Mouse (Mus musculus): Measurements from ENCODE around the gene Lrp8.

Lrp8 gene

GRCm38 (mm10) chr4:107807796-107808195 is 5.7 kb downstream of the Lrp8 start:
- no peak for DNase-seq (ENCODE audit: low spot score in 2 of 2)

GRCm38 (mm10) chr4:107808655-107809054 is 6.6 kb downstream of the Lrp8 start:
- DNase-seq (ENCODE audit: low spot score in 2 of 2): no peak

DNA sequence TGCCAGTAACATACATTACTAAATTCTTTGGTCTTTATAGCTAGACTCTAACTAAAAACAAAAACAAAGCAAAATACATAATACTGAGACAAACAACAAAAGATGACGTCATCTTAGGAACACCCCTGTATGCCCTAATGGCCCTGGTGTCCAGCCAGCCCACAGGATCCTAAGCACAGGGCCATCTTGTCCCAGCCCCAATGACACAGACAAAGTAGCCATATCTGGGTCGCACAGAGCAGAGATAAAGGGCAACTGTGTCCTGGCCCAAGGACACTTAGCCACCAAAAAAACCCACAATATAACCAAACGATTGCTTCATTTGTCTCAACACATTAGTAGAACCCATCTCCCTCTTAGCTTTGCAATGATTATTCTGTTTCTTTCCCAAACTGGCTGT is 8.9 kb downstream of the Lrp8 start:
- no peak for DNase-seq (ENCODE audit: low spot score in 2 of 2)

- no peak for DNase-seq (ENCODE audit: low spot score in 2 of 2)
These were observed 9.8 kb downstream of the Lrp8 start for GRCm38 (mm10) chr4:107811716-107812330.

GRCm38 (mm10) chr4:107812336-107812735 is 10.3 kb downstream of the Lrp8 start:
- DNase-seq (ENCODE audit: low spot score in 2 of 2): no peak

DNA sequence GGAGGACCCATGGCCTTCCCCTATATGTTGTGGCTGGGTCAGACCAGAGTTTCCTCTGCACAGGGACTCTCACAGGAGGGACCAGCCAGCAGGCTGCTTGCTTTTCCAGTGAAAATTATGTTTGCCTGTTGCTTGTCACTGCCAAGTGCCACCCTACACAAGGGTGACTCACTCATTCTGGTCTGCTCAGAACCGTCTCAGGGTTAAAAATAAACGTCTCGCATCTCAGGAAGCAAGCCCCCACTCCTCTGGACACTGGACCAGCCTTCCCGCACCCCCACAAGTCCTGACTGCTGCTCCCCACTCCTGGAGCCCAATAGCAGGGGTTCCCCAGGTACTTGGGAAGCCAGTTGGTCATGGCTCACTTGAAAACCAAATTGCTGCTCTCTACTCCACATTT is 14.4 kb downstream of the Lrp8 start:
- no peak for DNase-seq (ENCODE audit: low spot score in 2 of 2)

GRCm38 (mm10) chr4:107817463-107817862 is 15.4 kb downstream of the Lrp8 start:
- DNase-seq (ENCODE audit: low spot score in 2 of 2): no peak

DNA sequence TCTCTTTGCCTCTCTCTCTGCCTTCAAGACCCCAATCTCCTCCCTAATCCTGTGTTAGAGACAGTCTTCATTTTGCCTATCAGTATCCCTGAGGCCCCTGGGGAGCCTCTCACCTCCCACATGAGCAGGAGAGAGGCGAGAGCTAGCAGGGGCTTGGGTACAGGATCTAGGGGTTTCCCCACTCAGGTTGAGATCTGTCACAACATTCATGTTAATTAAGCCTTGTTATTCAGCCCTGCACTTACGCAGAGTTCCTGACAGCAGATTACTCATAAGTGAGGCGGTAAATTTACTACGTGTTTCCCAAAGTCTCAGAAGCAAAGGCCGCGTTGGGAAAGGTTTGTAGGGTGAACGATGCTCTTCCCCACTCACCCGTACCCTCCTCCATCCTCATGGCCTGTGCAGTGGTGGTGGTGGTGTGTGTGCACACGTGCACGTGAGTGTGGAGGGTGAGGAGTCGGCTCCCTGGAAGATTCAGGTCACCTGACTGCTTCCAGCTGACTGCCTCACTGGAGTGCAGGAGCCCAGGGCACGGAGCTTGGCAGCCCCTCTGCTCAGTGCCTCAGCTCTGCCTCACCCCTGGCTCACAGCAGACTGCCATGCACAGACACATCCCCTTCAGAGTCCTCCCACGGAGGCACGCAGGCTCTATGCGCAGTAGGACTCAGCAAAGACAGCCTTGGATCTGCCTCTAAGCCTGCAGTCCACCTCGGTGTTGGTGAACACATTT is 18.1 kb downstream of the Lrp8 start:
- DNase-seq (ENCODE audit: low spot score in 2 of 2): no peak

DNA sequence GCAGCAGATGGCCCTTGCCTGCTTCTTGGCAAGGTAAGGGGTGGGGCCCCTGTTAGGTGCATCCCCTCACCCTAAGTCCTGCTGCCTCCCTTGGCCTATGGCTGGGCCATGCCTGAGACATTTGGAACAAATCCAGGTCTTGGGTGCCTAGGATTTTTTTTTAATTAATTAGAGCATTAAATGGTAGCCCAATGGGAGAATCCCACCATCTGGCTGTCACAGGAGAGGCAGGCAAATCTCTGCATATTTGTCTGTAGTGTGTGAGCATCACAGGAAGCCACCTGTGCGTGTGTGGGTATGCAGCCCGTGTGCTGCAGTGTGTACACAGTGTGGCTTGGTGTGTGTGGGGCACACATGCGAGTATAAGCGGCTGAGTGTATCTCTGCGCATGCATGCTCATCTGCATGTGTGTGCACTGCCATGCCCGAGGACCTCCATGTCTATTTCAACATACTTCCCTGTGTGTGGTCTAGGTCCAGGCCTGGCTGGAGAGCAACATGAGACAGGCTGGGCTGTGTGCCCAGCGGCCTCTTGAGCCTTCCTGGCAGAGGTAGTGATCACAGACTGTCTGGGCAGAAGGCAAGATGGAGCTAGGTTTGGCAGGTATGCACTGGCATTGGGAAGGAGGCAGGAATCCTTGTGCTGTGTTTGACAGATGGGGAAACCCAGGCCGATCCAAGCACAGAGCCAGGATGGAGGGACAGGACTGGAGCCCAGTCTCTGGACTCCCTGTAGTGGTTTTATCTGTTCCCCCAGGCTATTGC is 19.0 kb downstream of the Lrp8 start:
- no peak for DNase-seq (ENCODE audit: low spot score in 2 of 2)

GRCm38 (mm10) chr4:107822936-107823411 is 20.9 kb downstream of the Lrp8 start:
- DNase-seq (ENCODE audit: low spot score in 2 of 2): no peak

DNA sequence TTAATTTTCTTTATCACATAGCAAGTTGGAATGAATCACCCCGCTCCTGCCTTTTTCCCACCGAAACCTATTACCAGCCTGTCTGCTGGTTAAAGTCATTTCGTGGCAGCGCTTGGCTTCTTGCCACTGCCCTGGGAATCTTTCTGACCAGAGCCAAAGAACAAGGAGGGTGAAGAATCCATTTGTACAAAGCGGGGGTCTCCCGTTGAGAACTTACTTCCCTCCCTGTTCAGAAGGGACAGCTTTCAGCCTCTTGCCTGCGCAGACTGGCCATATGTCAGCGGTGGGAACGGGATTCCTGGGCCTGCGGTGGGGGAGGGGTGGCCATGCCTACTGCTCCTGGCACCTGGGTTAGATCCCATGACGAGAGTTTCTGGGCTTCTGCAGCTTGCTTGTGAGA is 21.4 kb downstream of the Lrp8 start:
- no peak for DNase-seq (ENCODE audit: low spot score in 2 of 2)

DNA sequence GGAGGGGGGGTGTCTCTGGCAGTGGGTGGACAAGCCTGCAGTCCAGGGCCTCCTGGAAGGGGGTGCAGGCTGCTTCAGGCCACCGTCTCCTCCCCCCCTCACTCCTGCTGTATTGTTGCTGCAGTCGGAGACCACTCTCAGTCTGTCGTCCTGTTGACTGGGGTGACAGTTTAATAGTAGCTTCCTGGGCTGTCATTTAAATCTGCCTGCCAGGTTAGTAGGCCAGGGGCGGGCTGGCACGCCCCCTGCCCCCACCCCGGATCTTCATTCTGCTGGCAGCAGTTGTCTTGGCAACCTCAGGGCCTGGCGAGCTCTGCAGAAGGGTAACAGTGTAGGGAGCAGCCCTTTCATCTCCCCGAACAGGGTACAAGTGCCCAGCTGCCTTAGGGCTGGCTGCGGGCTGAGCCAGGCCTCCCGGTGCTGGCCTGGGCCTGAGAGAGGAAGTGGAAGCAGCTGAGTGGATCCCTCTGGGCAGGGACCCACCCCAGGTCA is 26.7 kb downstream of the Lrp8 start:
- DNase-seq (ENCODE audit: low spot score in 2 of 2): no peak

GRCm38 (mm10) chr4:107829675-107830074 is 27.6 kb downstream of the Lrp8 start:
- DNase-seq (ENCODE audit: low spot score in 2 of 2): no peak

- no peak for DNase-seq (ENCODE audit: low spot score in 2 of 2)
These were observed 28.1 kb downstream of the Lrp8 start for GRCm38 (mm10) chr4:107830189-107830588.

GRCm38 (mm10) chr4:107830821-107831221 is 28.8 kb downstream of the Lrp8 start:
- DNase-seq (ENCODE audit: low spot score in 2 of 2): no peak

DNA sequence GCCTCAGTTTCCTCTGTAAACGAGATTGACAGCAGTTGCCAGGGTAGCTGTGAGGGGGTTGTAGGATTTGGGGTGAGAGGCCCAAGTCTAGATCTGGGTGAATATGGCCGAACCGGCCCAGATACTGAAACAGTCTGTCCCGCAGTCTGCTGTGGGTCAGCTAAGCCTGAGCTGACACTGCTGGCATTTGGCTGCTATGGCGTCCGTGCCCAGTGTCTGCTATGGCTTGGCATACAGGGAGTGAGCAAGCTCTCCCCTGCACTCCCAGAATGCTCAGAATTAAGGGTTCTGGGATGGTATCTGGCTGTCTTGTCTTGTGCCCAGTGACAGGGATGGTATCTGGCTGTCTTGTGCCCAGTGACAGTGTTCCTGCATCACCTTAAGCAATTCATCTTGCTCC is 29.6 kb downstream of the Lrp8 start:
- no peak for DNase-seq (ENCODE audit: low spot score in 2 of 2)

DNA sequence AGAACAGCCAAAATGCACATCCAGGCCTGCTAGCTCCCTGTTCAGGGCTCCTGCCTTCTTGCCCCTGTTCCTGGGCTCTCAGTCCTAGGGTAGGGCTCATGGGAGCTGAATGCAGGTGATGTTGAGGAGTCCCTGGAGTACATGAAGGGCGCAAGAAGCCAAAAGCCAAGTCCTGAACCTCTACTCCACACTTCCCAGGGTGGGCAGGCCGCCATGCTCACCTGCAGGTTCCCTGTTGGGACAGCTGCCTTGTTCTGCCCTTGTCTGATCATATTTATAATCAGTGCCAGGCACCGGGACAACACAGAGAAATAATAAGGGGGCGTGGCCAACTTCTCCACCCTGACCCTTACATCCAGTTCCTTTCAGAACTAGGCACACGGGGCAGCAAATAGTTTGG is 31.5 kb downstream of the Lrp8 start:
- DNase-seq (ENCODE audit: low spot score in 2 of 2): no peak

- no peak for DNase-seq (ENCODE audit: low spot score in 2 of 2)
These were observed 32.7 kb downstream of the Lrp8 start for GRCm38 (mm10) chr4:107834643-107835314.

- DNase-seq (ENCODE audit: low spot score in 2 of 2): no peak
These were observed 33.4 kb downstream of the Lrp8 start for GRCm38 (mm10) chr4:107835508-107835909.

- no peak for DNase-seq (ENCODE audit: low spot score in 2 of 2)
These were observed 34.7 kb downstream of the Lrp8 start for GRCm38 (mm10) chr4:107836758-107837157.

GRCm38 (mm10) chr4:107837910-107838309 is 35.8 kb downstream of the Lrp8 start:
- no peak for DNase-seq (ENCODE audit: low spot score in 2 of 2)

DNA sequence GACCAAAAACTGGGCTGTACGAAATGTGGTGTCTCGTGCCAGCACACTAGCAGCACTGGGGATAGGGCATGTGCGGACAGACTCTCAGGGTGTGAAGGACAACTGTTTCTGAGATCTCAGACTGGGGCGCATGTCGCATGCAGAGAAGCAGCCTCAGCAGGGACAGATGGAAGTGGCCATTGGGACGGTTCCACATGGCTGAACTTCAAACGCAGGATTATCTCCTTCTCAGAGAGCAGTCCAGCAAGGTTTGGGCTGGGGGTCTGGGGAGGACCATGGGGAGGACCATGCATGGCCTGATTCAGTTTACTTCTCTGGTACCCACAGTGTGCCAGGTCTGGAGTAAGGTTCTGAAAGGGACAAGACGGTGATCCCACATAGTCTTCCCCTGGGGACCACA is 41.6 kb downstream of the Lrp8 start:
- no peak for DNase-seq (ENCODE audit: low spot score in 2 of 2)
